Mouse (Mus musculus): Measurements from ENCODE around the gene Add3. TPM values are rescaled to one million over a fixed set of nuclear protein-coding genes. Genes with fewer than 3 reads are reported as not detected.
A peak's percentile ranks its signal among the peaks of the same experiment; 100 is the strongest.

Gene Add3
- 29.5 and 34.7 TPM in 2 replicates for polyA plus RNA-seq (2015; fragmentation: Nextera tagmentation; extraction: Ambion mirVana)

DNA sequence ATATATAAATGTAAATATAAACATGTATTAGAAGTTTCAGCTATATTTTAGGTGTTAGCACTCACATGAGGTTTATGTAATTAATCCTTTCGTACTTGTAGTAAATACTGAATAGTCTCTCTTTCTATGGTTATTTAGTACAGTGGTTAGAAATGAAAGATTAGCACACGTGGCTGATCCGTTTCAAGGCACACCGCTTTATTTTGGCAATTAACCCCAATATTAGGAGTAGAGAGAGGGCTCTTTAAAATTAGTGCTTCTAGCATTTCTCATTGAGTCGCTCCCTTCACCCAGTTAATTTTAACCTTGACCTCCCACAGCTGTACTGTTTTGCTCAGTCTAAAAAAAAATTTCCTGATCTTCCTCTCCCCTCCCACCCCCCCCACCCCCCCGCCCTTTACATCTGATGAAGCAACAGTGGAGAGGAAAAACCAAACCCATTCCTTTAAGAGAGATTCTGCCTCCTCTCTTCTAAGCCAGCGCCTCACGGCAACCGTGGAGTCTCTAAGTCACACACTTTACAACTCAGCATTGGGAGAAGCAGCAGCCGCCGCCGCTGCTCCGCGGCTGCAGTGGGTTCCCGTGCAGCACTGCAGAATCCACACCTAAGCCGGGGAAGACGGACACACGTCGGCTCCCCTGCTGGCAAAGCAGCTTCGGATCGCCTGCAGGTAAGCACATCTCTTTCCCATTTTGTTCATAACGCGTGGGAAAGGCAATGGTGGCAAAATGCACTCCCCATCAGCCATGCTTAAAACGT lies at the start of gene Add3:
Gene Add3 (plus strand): TSS at position 400 of the 760 bp plus-strand sequence.
- ATAC-seq (ENCODE audit: low read depth) (no peak), DNase-seq (no peak)
- Histone ChIP-seq H3K9me3 (replicated peaks) (no peaks in the 10 kb centered on the region), H3K4me2 (peak within 1 kb of the TSS; percentile 100), H3K36me3 (no peaks in the 10 kb centered on the region), H3K9ac (peak within 1 kb of the TSS; percentile 74), H3K4me1 (replicated peaks) (peaks cover 39% of the 10 kb centered on the region), H3K4me3 (replicated peaks) (peak within 1 kb of the TSS; percentile 92), H3K27me3 (peaks cover 11% of the 10 kb centered on the region), H3K27ac (peak within 1 kb of the TSS; percentile 82)
- WGBS (ENCODE audit: insufficient replicate concordance), result 5% methylated on average over 24 of the region's 24 CpGs

DNA sequence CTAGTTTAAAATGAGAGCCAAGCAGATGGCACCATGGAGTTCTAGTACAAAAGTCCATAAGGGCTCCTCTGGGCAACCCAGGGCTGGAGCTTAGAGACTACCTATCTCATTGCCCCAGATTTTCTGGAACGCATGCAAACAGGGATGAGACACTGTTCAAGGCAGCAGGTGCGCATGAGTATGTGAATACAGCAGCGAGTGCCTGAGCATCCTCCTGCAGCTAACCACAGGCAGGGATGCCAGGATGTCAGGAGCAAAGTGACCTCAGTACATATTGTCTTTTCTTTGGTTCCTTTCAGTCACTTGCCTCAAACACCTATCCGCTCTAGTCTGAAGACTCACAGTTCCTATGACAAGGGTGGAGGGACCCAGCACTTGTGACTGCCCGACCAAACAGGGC lies 49.6 kb upstream of the Add3 start:
- peaks cover 5% of the 10 kb centered on the region; the same call in 1 of the 2 replicates for H3K27me3 ChIP-seq
- H3K4me3 ChIP-seq (replicated peaks), result no peak overlapping the region
- 78% methylated on average over 5 of the region's 5 CpGs for WGBS (ENCODE audit: insufficient replicate concordance)
- H3K4me1 ChIP-seq (replicated peaks), result peaks cover 56% of the 10 kb centered on the region
- ATAC-seq (ENCODE audit: low read depth), result no peak
- no peaks in the 10 kb centered on the region for H3K9me3 ChIP-seq (replicated peaks)
- no peak for DNase-seq
- no peaks in the 10 kb centered on the region for H3K36me3 ChIP-seq
- no peak overlapping the region for H3K4me2 ChIP-seq
- no peak overlapping the region for H3K9ac ChIP-seq
- H3K27ac ChIP-seq, result no peak overlapping the region

DNA sequence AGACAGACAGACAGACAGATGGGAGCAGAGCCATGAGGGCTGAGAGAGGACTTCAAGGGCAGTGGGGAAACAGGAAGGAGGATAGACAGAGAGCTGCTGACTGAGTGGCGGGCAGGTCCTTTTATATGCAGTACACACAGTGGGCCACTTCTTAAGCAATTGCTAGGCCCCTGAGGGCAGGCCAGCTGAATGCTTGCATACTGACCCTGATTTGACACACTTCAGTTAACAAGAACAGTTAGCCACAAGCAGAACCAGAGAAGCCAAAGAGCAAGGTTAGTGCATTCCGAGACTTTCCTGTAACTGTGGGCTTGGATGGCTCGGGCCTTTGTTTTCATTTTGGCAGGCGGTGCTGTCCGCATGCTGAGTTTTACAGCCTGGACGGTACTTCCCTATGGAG lies 48.0 kb upstream of the Add3 start:
- peaks cover 55% of the 10 kb centered on the region for H3K4me1 ChIP-seq (replicated peaks)
- H3K9ac ChIP-seq, result no peak overlapping the region
- H3K36me3 ChIP-seq, result no peaks in the 10 kb centered on the region
- no peak overlapping the region for H3K4me3 ChIP-seq (replicated peaks)
- no peak for ATAC-seq (ENCODE audit: low read depth)
- no peak overlapping the region for H3K27ac ChIP-seq
- 76% methylated on average over 6 of the region's 6 CpGs for WGBS (ENCODE audit: insufficient replicate concordance)
- no peak overlapping the region for H3K4me2 ChIP-seq
- DNase-seq, result no peak
- no peaks in the 10 kb centered on the region for H3K9me3 ChIP-seq (replicated peaks)
- peaks cover 4% of the 10 kb centered on the region; the same call in 1 of the 2 replicates for H3K27me3 ChIP-seq

DNA sequence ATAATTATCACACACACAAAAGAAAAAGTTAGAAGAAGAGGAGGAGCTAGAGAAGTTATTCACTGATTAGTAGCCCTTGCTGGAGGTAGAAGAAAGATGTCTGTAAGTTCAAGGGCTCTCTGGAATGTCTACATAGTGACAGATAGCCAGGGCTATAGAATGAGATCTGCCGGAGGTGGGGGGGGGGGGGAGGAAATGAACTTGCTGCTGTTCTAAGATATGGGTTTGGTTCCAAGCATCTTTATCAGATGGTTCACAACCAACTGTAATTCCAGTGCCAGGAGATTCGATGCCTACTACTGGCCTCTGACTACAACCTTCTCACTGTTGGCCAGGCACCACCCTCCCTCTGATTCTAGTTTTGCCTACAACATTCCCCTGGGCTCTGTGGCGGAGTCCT lies 46.9 kb upstream of the Add3 start:
- ATAC-seq (ENCODE audit: low read depth), result peak; percentile 83
- Histone ChIP-seq H3K4me2 (0 out of 2 replicates have a peak overlapping the region, but pooled peaks have one; percentile 17), H3K27ac (no peak overlapping the region)

DNA sequence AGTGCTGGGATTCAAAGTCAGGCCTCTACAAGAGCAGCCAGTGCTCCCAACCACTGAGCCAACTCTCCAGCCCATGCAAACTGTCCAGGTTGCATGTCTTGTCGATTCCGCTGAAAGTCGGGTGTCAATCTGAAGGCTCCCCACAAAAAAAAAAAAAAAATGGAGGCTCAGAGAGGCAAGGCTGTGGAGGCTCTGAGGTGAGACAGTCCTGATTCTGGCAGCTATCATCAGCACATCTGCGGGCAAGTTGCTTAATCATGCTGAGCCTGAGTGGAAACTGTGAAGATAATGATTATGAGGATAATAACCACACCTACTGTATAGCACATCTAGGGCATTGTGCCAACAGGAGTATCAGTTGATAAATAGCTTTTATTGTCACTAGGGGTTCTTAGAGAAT lies 45.6 kb upstream of the Add3 start:
- 37% methylated on average over 4 of the region's 4 CpGs for WGBS (ENCODE audit: insufficient replicate concordance)
- peak; percentile 17 for DNase-seq

More for the DNA sequence above, 46.9 kb upstream of the Add3 start:
- no peak overlapping the region for H3K4me3 ChIP-seq (replicated peaks)
- H3K9me3 ChIP-seq (replicated peaks), result no peaks in the 10 kb centered on the region
- peak; percentile 13 for DNase-seq
- H3K36me3 ChIP-seq, result no peaks in the 10 kb centered on the region
- no peaks in the 10 kb centered on the region for H3K27me3 ChIP-seq
- H3K9ac ChIP-seq, result no peak overlapping the region
- 24% methylated on average over 3 of the region's 3 CpGs for WGBS (ENCODE audit: insufficient replicate concordance)
- H3K4me1 ChIP-seq (replicated peaks), result peaks cover 46% of the 10 kb centered on the region

DNA sequence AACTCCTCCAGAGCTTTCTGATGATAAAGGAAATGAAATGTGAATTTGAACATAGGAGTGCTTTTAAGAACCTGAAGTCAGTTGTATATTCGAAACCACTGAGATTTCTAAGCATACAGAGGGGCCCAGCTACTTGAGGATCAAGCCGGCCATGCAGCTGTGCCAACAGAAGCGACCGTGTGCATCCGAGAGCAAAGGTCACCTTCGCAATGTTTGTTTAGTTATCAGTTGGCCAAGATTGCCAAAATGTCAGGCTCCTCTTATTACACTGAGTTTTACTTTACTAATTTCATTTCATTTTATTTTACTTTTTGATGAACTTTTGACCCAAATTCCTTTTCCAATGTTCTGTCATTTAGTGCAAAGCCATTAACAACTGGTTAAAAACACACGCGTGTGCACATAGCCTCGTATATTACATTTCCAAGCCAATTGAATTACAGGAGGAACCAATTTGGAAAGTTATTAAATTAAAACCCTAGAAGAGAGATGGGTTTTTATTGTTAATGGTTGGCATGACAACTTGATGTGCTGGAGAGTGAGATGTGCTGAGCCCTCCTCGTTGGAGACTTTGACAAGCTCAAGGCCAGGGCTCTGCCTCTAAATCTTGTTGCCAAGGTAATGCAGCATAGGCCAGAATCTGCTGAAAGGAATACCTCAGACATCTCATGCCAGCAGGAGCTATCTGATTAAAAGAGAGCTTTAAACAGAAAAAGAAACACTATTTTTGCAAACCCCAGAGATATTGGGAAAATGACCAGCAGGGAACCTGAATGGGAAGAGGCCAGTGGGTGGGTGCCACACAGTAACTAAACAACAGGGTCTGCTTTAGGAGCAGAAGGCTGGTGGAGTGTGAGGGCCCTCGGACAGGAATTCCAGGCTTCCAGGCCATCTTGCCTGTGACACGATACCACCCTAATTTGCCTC lies 38.6 kb upstream of the Add3 start:
- ATAC-seq (ENCODE audit: low read depth) (no peak), DNase-seq (no peak)
- Histone ChIP-seq H3K36me3 (no peaks in the 10 kb centered on the region), H3K4me3 (replicated peaks) (no peak overlapping the region), H3K9me3 (replicated peaks) (no peaks in the 10 kb centered on the region), H3K4me2 (no peak overlapping the region), H3K9ac (no peak overlapping the region), H3K4me1 (replicated peaks) (peaks cover 20% of the 10 kb centered on the region), H3K27me3 (no peaks in the 10 kb centered on the region), H3K27ac (peak overlapping the region; percentile 67)
- 72% methylated on average over 12 of the region's 12 CpGs for WGBS (ENCODE audit: insufficient replicate concordance)

More for the DNA sequence above, 45.6 kb upstream of the Add3 start:
- H3K9me3 ChIP-seq (replicated peaks), result no peaks in the 10 kb centered on the region
- peaks cover 38% of the 10 kb centered on the region for H3K4me1 ChIP-seq (replicated peaks)
- ATAC-seq (ENCODE audit: low read depth), result peak; percentile 45; the same call in 1 of the 2 replicates
- no peak overlapping the region for H3K9ac ChIP-seq
- no peaks in the 10 kb centered on the region for H3K36me3 ChIP-seq
- no peaks in the 10 kb centered on the region for H3K27me3 ChIP-seq
- no peak overlapping the region for H3K4me3 ChIP-seq (replicated peaks)
- no peak overlapping the region for H3K27ac ChIP-seq
- no peak overlapping the region for H3K4me2 ChIP-seq

DNA sequence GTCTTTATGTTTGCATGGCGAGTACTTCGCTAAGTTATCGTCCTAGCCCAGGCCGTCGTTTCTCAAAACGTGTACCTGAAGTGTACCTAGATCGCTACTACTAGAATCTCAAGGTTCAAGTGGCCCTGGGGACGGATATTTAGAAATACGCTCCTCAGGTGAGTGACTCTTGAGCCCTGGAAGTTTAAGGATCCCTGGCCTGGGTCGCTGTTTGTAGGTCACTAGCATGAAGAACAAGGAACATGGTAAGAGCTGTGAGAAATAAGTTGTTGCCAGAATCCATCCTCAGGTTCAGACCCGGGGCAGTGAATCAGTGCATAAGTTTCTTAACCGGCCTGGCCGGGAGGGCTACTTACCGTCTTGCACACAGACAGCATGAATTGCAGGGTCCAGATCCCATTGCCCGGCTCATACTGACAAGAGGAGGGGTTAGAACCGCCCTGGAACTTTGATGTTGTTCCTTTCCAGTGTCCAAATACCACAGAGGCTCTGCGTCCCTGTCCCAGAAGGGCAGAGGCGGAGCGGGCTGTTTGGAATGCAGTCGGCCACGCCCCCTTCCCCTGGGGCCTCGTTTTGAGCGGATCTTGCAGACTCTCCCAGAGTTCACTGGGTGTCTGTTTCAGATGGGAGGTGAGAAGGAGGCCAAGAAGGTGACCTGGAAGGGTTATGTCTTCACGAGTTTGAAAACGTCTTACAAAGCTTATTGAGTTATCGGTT lies 34.7 kb upstream of the Add3 start:
- ATAC-seq (ENCODE audit: low read depth) (peak; percentile 56), DNase-seq (no peak)
- Histone ChIP-seq H3K4me2 (no peak overlapping the region), H3K27ac (no peak overlapping the region), H3K4me1 (replicated peaks) (peaks cover 20% of the 10 kb centered on the region), H3K36me3 (no peaks in the 10 kb centered on the region), H3K9ac (no peak overlapping the region), H3K4me3 (replicated peaks) (no peak overlapping the region), H3K27me3 (no peaks in the 10 kb centered on the region), H3K9me3 (replicated peaks) (no peaks in the 10 kb centered on the region)
- 50% methylated on average over 26 of the region's 26 CpGs for WGBS (ENCODE audit: insufficient replicate concordance)

DNA sequence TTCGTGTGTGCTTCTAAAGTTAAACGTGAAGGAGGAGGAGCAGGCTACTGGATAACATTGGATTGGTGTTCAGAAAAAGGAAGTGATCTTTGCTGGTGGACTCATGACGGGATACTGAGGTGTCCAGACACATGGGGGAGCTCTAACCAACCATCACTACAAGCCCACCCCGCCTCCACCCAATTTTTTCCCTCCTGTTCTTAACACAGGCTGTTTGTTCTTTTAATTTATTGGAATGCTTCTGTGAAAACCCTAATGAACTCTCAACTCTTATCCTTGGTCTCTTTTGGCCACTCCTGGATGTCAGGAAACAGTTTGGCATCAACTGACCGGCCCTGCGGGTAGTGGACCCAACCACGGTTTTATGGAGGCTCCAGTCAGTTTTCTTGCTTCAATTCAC lies 33.3 kb upstream of the Add3 start:
- Histone ChIP-seq H3K4me2 (no peak overlapping the region), H3K27me3 (no peaks in the 10 kb centered on the region), H3K4me1 (replicated peaks) (peaks cover 17% of the 10 kb centered on the region), H3K9me3 (replicated peaks) (no peaks in the 10 kb centered on the region), H3K36me3 (no peaks in the 10 kb centered on the region), H3K27ac (no peak overlapping the region), H3K9ac (no peak overlapping the region), H3K4me3 (replicated peaks) (no peak overlapping the region)
- ATAC-seq (ENCODE audit: low read depth), result no peak
- 50% methylated on average over 7 of the region's 7 CpGs for WGBS (ENCODE audit: insufficient replicate concordance)
- DNase-seq, result no peak

DNA sequence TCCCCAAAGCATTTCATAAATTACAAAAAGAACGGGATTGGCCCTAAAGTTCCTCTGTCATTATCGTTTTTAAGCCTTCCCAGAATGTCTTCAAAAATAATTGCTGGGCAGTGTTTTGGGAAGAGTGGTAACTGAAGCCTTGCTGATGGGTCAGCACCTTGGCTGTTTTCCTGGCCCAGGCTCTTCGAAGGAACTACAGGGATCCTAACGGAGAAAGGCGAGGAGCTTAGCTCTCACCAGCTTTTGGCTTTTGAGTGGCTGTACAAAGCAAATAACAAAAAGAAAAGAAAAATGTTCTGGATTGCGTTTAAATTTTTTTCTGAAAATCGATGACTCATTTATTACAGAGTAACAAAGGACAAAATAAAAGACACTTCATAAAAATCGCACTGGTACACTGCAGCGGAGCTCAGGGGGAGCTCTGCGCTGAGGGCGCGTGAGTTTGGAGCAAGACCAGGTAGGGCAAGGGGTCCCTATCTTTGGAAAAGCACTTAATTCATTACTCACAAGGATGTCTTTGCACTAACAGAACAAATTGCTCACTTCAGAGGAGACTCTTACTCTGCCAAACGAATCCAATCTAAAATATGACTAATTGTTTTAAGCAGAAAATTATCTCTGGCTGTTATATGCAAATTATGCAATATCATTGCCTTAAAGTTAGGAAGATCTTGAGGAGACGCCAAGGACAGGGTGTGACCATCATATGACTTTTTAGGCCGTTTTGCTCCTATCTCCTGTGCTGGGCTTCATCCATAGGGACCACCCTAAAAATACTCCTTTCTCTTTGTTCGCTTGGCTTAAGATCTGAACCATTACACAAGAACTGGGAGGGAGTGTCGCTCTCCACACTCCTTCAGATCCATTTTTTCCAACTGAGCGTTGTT lies 32.6 kb upstream of the Add3 start:
- Histone ChIP-seq H3K27me3 (no peaks in the 10 kb centered on the region), H3K9me3 (replicated peaks) (no peaks in the 10 kb centered on the region), H3K9ac (no peak overlapping the region), H3K27ac (no peak overlapping the region), H3K36me3 (no peaks in the 10 kb centered on the region), H3K4me2 (no peak overlapping the region), H3K4me1 (replicated peaks) (peaks cover 14% of the 10 kb centered on the region), H3K4me3 (replicated peaks) (no peak overlapping the region)
- no peak for DNase-seq
- ATAC-seq (ENCODE audit: low read depth), result no peak
- WGBS (ENCODE audit: insufficient replicate concordance), result 68% methylated on average over 18 of the region's 18 CpGs

DNA sequence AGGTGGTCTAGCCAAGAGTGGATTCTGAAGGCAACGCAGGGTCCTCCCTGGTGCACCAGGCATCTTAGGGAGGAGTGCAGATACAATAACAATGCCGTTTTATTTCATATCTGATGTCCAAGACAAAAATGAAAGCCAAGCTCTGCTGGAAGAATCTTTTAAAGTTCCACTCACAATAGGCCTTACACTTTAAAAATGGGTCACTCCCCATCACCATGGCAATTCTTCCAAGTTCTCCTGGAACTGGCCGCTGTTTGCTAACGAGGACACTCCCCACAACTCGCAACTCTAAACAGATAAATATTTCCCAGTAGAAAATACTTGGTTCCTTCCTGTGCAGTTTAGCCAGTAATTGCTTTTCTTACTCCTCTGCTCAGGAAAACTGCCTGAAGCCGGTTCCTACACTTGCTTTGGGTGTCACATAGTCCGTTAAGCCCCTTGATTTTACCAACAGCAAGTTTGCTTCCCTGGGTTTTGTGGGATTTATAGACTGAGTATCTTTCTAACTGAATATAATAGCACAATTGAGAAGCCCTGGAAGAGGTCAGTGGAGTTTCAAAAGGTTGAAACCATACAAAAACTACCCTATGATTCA lies 28.1 kb upstream of the Add3 start:
- ATAC-seq (ENCODE audit: low read depth), result no peak
- Histone ChIP-seq H3K9me3 (replicated peaks) (no peaks in the 10 kb centered on the region), H3K4me3 (replicated peaks) (no peak overlapping the region), H3K36me3 (no peaks in the 10 kb centered on the region), H3K4me2 (no peak overlapping the region), H3K4me1 (replicated peaks) (no peaks in the 10 kb centered on the region), H3K27ac (no peak overlapping the region), H3K9ac (no peak overlapping the region), H3K27me3 (no peaks in the 10 kb centered on the region)
- 70% methylated on average over 7 of the region's 7 CpGs for WGBS (ENCODE audit: insufficient replicate concordance)
- no peak for DNase-seq
